Mouse (Mus musculus) adrenal gland, postnatal 10 days (tissue): ENCODE results near the gene Alox12e. TPM values are rescaled to one million over a fixed set of nuclear protein-coding genes. Genes with fewer than 3 reads are reported as not detected.
"Not testable (repeated sequence)": the region's sequence is repeated elsewhere in the genome, so short reads cannot be mapped to it uniquely, and the experiment has no call there.

Experiments used
- DNase-seq: peaks from one replicate; pipeline ENCODE4 v3.0.0; 2021; ENCODE audit warnings: mixed read lengths
- long read RNA-seq, 2 experiments: library from polyadenylated mRNA; stranded (forward); transcript quantifications; one replicate each; pipeline ENCODE4 v2.0.0; 2021
- total RNA-seq, 2 experiments: library from RNA; stranded (reverse); gene quantifications; 2 replicates each; pipeline ENCODE4 v1.2.3; 2021

Gene Alox12e
- total RNA-seq: not detected
- long read RNA-seq, experiment 1: 0 reads
- long read RNA-seq, experiment 2: 0 reads

DNA sequence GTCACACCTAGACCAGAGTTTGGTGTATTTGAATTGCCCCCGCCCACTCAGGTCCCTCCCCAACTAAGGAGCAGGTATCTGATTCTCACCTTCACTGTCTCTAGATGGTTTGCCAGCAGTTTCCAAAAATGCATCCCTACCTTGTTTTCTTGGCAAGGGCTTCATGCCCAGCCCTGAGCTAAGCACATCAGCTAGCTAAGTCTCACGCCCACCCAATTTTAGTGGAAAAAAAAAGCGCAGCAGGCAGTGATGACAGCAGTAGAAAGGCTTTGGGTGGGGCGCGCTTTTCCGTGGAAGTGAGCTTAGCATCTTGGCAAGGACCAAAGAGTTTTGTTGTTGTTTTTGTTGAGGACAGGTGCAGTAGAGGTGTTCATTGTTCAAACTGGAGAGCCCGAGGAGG, at the start of gene Alox12e:
Gene Alox12e, minus strand, starts transcription at position 101 of the 400 bp plus-strand sequence.
- no peak for DNase-seq

GRCm38 (mm10) chr11:70368626-70369025, 46.2 kb upstream of the Alox12e start:
- DNase-seq: not testable (repeated sequence)

GRCm38 (mm10) chr11:70367701-70368100, 45.3 kb upstream of the Alox12e start:
- not testable (repeated sequence) for DNase-seq

GRCm38 (mm10) chr11:70351868-70352267, 29.4 kb upstream of the Alox12e start, which contains the start of gene Alox15:
Gene Alox15, minus strand, starts transcription at chr11:70352031.
- DNase-seq: no peak

GRCm38 (mm10) chr11:70348630-70349029, 26.2 kb upstream of the Alox12e start:
- no peak for DNase-seq

DNA sequence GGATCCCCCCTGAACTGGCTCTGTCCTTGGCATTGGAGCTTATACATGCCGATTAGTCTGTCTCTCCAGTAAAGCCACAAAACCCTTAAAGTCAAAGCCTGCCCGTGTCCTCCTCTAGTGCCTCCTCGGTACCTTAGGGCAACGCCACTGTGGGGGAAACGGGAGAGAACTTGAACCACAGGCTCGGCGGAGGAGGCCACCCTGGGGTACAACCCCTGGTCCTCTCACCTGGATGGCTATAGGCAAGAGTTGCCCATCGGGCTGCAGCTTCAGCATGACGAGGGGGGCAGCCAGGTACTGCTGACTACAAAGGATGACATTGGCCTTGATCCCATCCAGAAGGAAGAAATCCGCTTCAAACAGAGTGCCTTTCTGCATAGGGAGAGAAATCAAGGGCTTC, 25.4 kb upstream of the Alox12e start:
- DNase-seq: no peak

GRCm38 (mm10) chr11:70345546-70345945, 23.1 kb upstream of the Alox12e start:
- no peak for DNase-seq

GRCm38 (mm10) chr11:70345061-70345460, 22.6 kb upstream of the Alox12e start:
- DNase-seq: no peak

GRCm38 (mm10) chr11:70339481-70339880, 17.1 kb upstream of the Alox12e start:
- no peak for DNase-seq

GRCm38 (mm10) chr11:70334477-70334876, 12.0 kb upstream of the Alox12e start:
- peak; percentile 82 for DNase-seq

- DNase-seq: no peak
These were observed 2.3 kb upstream of the Alox12e start for GRCm38 (mm10) chr11:70324726-70325125.

DNA sequence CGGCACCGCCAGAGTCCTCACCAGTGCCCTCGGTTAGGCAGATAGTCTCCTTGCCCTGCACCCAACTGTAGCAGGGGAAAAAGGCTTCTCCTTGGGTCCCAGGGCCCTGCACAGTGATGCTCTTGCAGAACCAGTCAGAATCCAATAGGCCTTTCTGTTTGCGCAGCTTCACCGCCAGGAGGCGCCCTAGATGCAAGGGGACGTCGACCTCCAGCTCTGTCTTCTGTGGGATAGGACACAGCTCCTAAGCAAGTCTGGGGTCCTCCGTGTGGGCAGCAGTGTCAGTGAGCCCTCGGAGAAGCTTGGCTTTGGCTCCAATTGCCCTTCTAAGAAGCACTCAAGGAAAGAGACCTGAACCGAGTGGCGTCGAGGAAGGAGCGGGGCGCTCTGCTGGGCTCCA, 764 bp downstream of the Alox12e start:
- DNase-seq: peak; percentile 81

- DNase-seq: no peak
These were observed 2.8 kb downstream of the Alox12e start for GRCm38 (mm10) chr11:70319614-70320013.

GRCm38 (mm10) chr11:70313833-70314232, 8.6 kb downstream of the Alox12e start:
- DNase-seq: peak; percentile 18

DNA sequence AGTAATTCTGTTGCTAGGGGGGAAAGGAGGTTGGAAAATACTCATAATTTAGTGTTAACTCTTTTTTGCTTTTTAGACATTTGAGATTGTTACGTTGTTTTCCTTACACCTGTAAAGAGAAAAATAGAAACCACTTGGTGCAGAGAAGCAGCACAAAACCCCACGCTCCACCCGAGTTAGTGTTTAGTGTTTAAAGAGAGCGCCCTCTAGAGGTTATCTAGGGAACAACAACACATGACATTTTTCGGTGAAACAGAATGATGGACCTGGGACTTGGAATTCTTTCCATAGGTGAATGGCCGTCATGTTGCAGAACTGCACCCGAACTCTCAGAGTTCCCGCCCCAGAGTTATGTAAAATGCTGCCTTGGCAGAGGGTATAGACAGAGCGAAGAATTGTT, 13.1 kb downstream of the Alox12e start:
- peak; percentile 58 for DNase-seq

DNA sequence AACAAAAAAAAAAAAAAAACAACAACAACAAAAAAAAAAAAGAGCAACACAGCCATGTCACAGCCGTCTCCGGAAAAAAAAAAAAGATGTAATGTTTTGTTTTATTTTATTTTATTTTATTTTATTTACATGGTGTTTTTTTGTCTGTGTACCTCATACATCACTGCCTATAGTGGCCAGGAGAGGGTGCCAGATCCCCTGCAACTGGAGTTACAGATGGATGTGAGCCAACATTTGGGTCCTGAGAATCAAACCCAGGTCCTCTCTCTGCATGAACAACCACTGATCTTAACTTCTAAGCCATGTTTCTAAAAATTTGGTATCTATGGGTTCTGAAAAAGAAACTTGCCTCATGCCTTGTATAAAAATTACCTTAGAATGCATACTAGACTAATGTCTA, 14.1 kb downstream of the Alox12e start:
- DNase-seq: no peak

DNA sequence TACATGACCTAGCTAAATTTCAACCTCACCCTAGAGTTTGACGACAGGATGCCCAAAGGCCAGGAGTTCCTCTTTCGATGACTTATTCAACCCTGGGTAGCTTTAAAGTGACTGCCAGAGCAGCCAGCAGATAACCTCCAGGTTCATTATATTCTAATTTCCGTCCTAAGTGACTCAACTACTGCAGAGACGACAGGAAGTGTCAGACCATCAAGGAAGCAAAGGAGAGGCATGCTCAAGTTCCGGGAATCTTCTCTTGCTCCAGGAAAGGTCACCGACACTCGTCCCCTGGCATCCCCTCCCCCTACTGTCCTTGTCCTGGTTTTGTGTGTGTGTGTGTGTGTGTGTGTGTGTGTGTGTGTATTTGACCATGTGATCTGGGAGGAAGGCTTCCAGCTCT, 16.3 kb downstream of the Alox12e start:
- peak; percentile 55 for DNase-seq

GRCm38 (mm10) chr11:70302293-70302692, 20.1 kb downstream of the Alox12e start:
- no peak for DNase-seq

DNA sequence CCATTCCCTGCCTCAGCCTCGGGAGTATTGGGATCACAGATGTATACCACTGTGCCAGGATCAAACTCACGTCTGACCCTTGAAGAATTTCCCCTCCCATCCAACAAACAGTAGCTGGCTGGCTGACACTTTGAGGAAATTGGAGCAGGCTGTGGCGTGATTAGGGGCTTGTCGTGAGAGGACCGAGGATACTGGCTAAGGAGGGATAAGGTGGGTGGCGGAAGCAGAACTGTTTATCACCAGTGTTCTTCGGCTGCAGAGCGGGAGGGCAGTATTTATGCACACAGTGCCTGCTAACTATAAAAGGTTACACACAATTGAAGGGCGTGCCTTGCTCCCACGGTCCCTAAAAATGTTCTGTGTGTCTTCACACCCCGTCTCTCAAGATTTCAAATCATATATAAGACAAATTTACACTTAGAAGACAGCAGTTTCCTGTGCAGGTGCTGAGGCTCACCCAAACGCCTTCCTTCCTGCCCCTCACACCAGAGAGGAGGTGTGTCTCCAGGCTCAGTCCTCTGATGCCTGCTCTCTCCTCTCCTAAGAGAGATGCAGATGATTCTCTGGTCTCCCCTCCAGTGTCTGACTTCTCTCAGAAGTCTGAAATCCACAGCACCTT, 24.5 kb downstream of the Alox12e start:
- no peak for DNase-seq

DNA sequence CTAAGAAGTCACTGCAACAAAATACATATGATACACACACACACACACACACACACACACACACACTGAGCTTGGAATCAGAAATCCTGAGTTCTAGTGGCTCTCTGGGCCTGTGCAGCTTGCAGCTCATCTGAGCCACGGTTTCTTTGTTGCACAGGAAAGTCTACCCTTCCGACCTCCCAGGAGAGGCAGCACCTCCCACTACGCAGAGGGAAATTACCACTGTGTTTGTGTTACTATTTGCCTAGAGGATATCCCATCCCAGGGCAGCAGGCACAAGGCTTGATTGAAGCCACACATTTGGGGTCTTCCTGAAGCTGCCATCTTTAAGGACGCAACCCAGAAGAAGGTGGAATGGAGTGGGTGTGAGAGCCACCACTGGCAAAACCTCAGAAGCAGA, 25.0 kb downstream of the Alox12e start:
- DNase-seq: no peak

GRCm38 (mm10) chr11:70293881-70294280, 28.5 kb downstream of the Alox12e start:
- DNase-seq: no peak

DNA sequence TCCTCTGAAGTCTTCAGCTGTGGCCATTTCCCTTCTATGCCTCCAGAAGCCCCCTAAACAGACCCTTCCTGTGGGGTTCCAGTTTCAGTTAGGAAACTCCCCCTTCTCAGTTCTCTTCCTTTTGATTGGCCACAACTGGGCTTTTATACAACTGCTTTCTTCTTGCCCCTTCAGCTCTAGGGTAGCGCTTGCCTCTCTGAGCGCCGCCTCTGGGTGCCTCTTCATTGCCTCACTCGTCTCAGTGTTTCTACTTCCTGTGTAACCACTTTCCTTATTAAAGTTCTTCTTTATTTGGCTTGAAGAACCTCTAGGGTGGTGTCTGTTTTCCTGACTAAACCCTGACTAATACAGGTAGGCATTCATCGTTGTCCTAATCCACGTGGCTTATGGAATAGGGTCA, 31.2 kb downstream of the Alox12e start:
- DNase-seq: no peak

- no peak for DNase-seq
These were observed 33.2 kb downstream of the Alox12e start for GRCm38 (mm10) chr11:70289236-70289635.

DNA sequence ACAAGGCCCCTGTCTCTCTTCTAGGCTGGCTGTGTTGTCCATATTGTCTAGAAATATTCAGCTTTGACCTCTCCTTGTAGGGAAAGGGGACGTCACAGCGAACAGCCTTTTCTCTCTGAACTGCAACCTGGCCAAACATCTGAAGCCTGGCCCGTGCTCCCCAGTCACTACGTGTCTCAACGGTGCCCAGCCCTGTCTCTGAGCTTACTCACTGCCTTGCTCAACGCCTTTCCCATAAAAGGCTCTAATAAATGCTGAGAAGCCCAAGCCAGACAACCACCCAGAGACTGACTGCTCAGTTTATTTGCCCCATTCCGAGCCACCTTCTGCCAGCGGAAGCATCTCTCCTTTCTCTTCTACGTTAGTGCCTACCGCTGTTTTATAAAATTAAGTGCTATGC, 34.3 kb downstream of the Alox12e start:
- no peak for DNase-seq

DNA sequence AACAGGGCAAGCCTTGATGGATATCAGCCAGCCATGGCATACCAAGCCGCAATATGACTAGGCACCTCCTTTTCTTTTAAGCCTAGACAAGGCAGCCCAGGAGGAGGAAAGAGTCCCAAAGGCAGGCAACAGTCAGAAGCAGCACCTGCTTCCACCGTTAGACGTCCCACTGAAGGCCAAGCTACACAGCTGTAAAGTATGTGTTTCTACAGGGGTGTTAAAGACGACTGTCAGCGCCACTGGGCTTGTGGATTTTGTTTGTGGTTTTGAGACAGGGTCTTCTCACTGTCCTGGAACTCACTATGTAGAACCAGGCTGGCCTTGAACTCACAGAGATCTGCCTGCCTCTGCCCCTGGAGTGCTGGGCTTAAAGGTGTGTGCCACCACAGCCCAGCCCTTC, 36.7 kb downstream of the Alox12e start:
- no peak for DNase-seq
